Mouse (Mus musculus): ENCODE results near the gene Zfp398. TPM values are rescaled to one million over a fixed set of nuclear protein-coding genes. Genes with fewer than 3 reads are reported as not detected.

Gene Zfp398
- total and polyA plus RNA-seq, 2 experiments from 2014 or later: 2.9 to 9.1 TPM

- no peak for TF ChIP-seq EP300 (IDR thresholded peaks at IDR 0.05; ENCODE audit: low read depth)
- Histone ChIP-seq H3K27ac (ENCODE audit: low read depth) (no peak overlapping the region), H3K4me2 (ENCODE audit: low read depth, low read length) (no peak overlapping the region), H3K4me3 (ENCODE audit: low read depth, low read length) (no peak overlapping the region), H3K9me3 (replicated peaks; ENCODE audit: control insufficient read depth, low read length) (no peaks in the 10 kb centered on the region), H3K4me1 (ENCODE audit: control insufficient read depth, insufficient read depth) (no peaks in the 10 kb centered on the region), H3K36me3 (replicated peaks; ENCODE audit: control insufficient read depth, insufficient read depth, low read length) (peaks cover 9% of the 10 kb centered on the region), H3K27me3 (ENCODE audit: control insufficient read depth, insufficient read depth, low read length) (no peaks in the 10 kb centered on the region), H3K9ac (replicated peaks; ENCODE audit: low read depth, low read length) (no peak overlapping the region)
- no peak for DNase-seq (ENCODE audit: low spot score)
- WGBS: 89% methylated on average over 5 of the region's 5 CpGs
- ATAC-seq (ENCODE audit: insufficient read depth, low read depth): no peak
Observed at GRCm38 (mm10) chr6:47872266-47872665, 36.8 kb downstream of the Zfp398 start.

GRCm38 (mm10) chr6:47877058-47877457 is 41.6 kb downstream of the Zfp398 start, which contains the start of gene Zfp282:
Gene Zfp282 (plus strand): TSS chr6:47877204.
- Histone ChIP-seq H3K9ac (replicated peaks; ENCODE audit: low read depth, low read length) (peak within 1 kb of the TSS; percentile 85), H3K27ac (ENCODE audit: low read depth) (peak within 1 kb of the TSS; percentile 95), H3K36me3 (replicated peaks; ENCODE audit: control insufficient read depth, insufficient read depth, low read length) (peaks cover 21% of the 10 kb centered on the region), H3K27me3 (ENCODE audit: control insufficient read depth, insufficient read depth, low read length) (no peaks in the 10 kb centered on the region), H3K4me2 (ENCODE audit: low read depth, low read length) (peak within 1 kb of the TSS; percentile 82), H3K9me3 (replicated peaks; ENCODE audit: control insufficient read depth, low read length) (no peaks in the 10 kb centered on the region), H3K4me3 (ENCODE audit: low read depth, low read length) (peak within 1 kb of the TSS; percentile 96), H3K4me1 (ENCODE audit: control insufficient read depth, insufficient read depth) (peaks cover 13% of the 10 kb centered on the region)
- ATAC-seq (ENCODE audit: insufficient read depth, low read depth) (no peak), DNase-seq (ENCODE audit: low spot score) (no peak)
- 7% methylated on average over 9 of the region's 9 CpGs for WGBS
- TF ChIP-seq EP300 (IDR thresholded peaks at IDR 0.05; ENCODE audit: low read depth): no peak
- no peak for TF ChIP-seq CTCF (IDR thresholded peaks at IDR 0.05; ENCODE audit: low read depth)

GRCm38 (mm10) chr6:47877461-47878132 is 42.1 kb downstream of the Zfp398 start:
- ATAC-seq (ENCODE audit: insufficient read depth, low read depth): peak; percentile 97
- WGBS: under 1% methylated on average over 69 of the region's 71 CpGs
- Histone ChIP-seq H3K4me3 (ENCODE audit: low read depth, low read length) (peak overlapping the region; percentile 96), H3K9me3 (replicated peaks; ENCODE audit: control insufficient read depth, low read length) (no peaks in the 10 kb centered on the region), H3K27ac (ENCODE audit: low read depth) (peak overlapping the region; percentile 95), H3K9ac (replicated peaks; ENCODE audit: low read depth, low read length) (peak overlapping the region; percentile 85), H3K4me1 (ENCODE audit: control insufficient read depth, insufficient read depth) (peaks cover 13% of the 10 kb centered on the region), H3K4me2 (ENCODE audit: low read depth, low read length) (peak overlapping the region; percentile 82), H3K27me3 (ENCODE audit: control insufficient read depth, insufficient read depth, low read length) (no peaks in the 10 kb centered on the region), H3K36me3 (replicated peaks; ENCODE audit: control insufficient read depth, insufficient read depth, low read length) (peaks cover 26% of the 10 kb centered on the region)
- TF ChIP-seq EP300 (IDR thresholded peaks at IDR 0.05; ENCODE audit: low read depth) (no peak; the same call in 1 of the 2 replicates), CTCF (IDR thresholded peaks at IDR 0.05; ENCODE audit: low read depth) (peak; percentile 62)
- DNase-seq (ENCODE audit: low spot score): peak; percentile 95

- TF ChIP-seq EP300 (IDR thresholded peaks at IDR 0.05; ENCODE audit: low read depth): no peak
- TF ChIP-seq CTCF (IDR thresholded peaks at IDR 0.05; ENCODE audit: low read depth): no peak
- H3K9me3 ChIP-seq (replicated peaks; ENCODE audit: control insufficient read depth, low read length): no peaks in the 10 kb centered on the region
- no peak for ATAC-seq (ENCODE audit: insufficient read depth, low read depth)
- H3K4me1 ChIP-seq (ENCODE audit: control insufficient read depth, insufficient read depth): peaks cover 13% of the 10 kb centered on the region
- H3K27me3 ChIP-seq (ENCODE audit: control insufficient read depth, insufficient read depth, low read length): no peaks in the 10 kb centered on the region
- WGBS: 3% methylated on average over 11 of the region's 11 CpGs
- H3K4me2 ChIP-seq (ENCODE audit: low read depth, low read length): peak overlapping the region; percentile 82
- peak overlapping the region; percentile 95 for H3K27ac ChIP-seq (ENCODE audit: low read depth)
- peak overlapping the region; percentile 96 for H3K4me3 ChIP-seq (ENCODE audit: low read depth, low read length)
- DNase-seq (ENCODE audit: low spot score): no peak
- peaks cover 32% of the 10 kb centered on the region for H3K36me3 ChIP-seq (replicated peaks; ENCODE audit: control insufficient read depth, insufficient read depth, low read length)
- H3K9ac ChIP-seq (replicated peaks; ENCODE audit: low read depth, low read length): peak overlapping the region; percentile 85
Observed at GRCm38 (mm10) chr6:47878133-47878514, 42.7 kb downstream of the Zfp398 start.

GRCm38 (mm10) chr6:47878593-47878992 is 43.1 kb downstream of the Zfp398 start:
- 49% methylated on average over 3 of the region's 3 CpGs for WGBS
- peak overlapping the region; percentile 85 for H3K9ac ChIP-seq (replicated peaks; ENCODE audit: low read depth, low read length)
- 0 out of 2 replicates have a peak overlapping the region, but pooled peaks have one; percentile 95 for H3K27ac ChIP-seq (ENCODE audit: low read depth)
- no peak for DNase-seq (ENCODE audit: low spot score)
- H3K4me3 ChIP-seq (ENCODE audit: low read depth, low read length): peak overlapping the region; percentile 96
- no peak for TF ChIP-seq CTCF (IDR thresholded peaks at IDR 0.05; ENCODE audit: low read depth)
- no peak for TF ChIP-seq EP300 (IDR thresholded peaks at IDR 0.05; ENCODE audit: low read depth)
- peaks cover 13% of the 10 kb centered on the region for H3K4me1 ChIP-seq (ENCODE audit: control insufficient read depth, insufficient read depth)
- H3K27me3 ChIP-seq (ENCODE audit: control insufficient read depth, insufficient read depth, low read length): no peaks in the 10 kb centered on the region
- no peak for ATAC-seq (ENCODE audit: insufficient read depth, low read depth)
- peaks cover 36% of the 10 kb centered on the region for H3K36me3 ChIP-seq (replicated peaks; ENCODE audit: control insufficient read depth, insufficient read depth, low read length)
- no peaks in the 10 kb centered on the region for H3K9me3 ChIP-seq (replicated peaks; ENCODE audit: control insufficient read depth, low read length)
- peak overlapping the region; percentile 82 for H3K4me2 ChIP-seq (ENCODE audit: low read depth, low read length)
